Mouse (Mus musculus) CH12.LX (cell line): ENCODE measurements around the gene Tbc1d2b. TPM values are rescaled to one million over a fixed set of nuclear protein-coding genes. Genes with fewer than 3 reads are reported as not detected.

ENCODE experiments used
- DNase-seq: peaks from one replicate; pipeline ENCODE4 v3.0.0-alpha.2; 2013; ENCODE audit errors: extremely low read depth
- H3K27ac ChIP-seq: 2 replicates; pipeline ENCODE4 v1.5.1; 2012; ENCODE audit warnings: low read depth, mild to moderate bottlenecking, control low read depth, moderate library complexity; ENCODE audit not compliant: insufficient read depth
- H3K27me3 ChIP-seq: replicated peaks from 2 replicates; pipeline ENCODE3; 2012; ENCODE audit warnings: inconsistent platforms
- H3K36me3 ChIP-seq, 2 experiments: replicated peaks in 1 of 2; 2 replicates each; pipeline versions ENCODE3 to v1.6.1; 2012; ENCODE audit warnings: inconsistent platforms in 1 of 2, low read length in 1 of 2, mild to moderate bottlenecking in 1 of 2, mixed read lengths in 1 of 2, moderate library complexity in 1 of 2; ENCODE audit not compliant: control insufficient read depth in 1 of 2, insufficient read depth in 1 of 2
- H3K4me1 ChIP-seq, 2 experiments: 2 replicates each; pipeline ENCODE4 v1.6.1; 2012; ENCODE audit warnings: inconsistent platforms in 1 of 2, moderate library complexity in 1 of 2; ENCODE audit not compliant: insufficient read depth in 2 of 2, control insufficient read depth in 1 of 2
- H3K4me2 ChIP-seq: 2 replicates; pipeline ENCODE4 v1.6.1; 2012; ENCODE audit warnings: low read depth, mild to moderate bottlenecking, control low read depth; ENCODE audit not compliant: poor library complexity, insufficient read depth, severe bottlenecking
- H3K4me3 ChIP-seq, 3 experiments: fragments of 150-350 bp in 1 of 3; sonication (generic) in 1 of 3; replicated peaks in 1 of 3; 2 replicates each; pipeline versions ENCODE3 to v1.5.1; 2011 to 2012; ENCODE audit warnings: low read depth in 2 of 3, low read length in 2 of 3, mild to moderate bottlenecking in 2 of 3, moderate library complexity in 2 of 3, control low read depth in 1 of 3, improper control_type of control experiment in 1 of 3, inconsistent platforms in 1 of 3, mixed read lengths in 1 of 3; ENCODE audit not compliant: poor library complexity in 1 of 3
- H3K79me2 ChIP-seq: replicated peaks from 2 replicates; pipeline ENCODE4 v1.6.1; 2012; ENCODE audit warnings: mild to moderate bottlenecking, moderate library complexity; ENCODE audit not compliant: control insufficient read depth, poor library complexity, insufficient read depth, severe bottlenecking; ENCODE audit errors: extremely low read depth
- H3K9ac ChIP-seq: 2 replicates; pipeline ENCODE4 v1.6.1; 2012; ENCODE audit warnings: low read depth, mild to moderate bottlenecking, control low read depth, moderate library complexity; ENCODE audit not compliant: insufficient read depth
- H3K9me3 ChIP-seq: replicated peaks from 2 replicates; pipeline ENCODE3; 2012; ENCODE audit warnings: low read length, inconsistent platforms, mixed read lengths
- BHLHE40 ChIP-seq: IDR thresholded peaks from 2 replicates; pipeline ENCODE4 v1.6.1; 2011; ENCODE audit warnings: mild to moderate bottlenecking, low read depth, low read length, improper control_type of control experiment
- CHD1 ChIP-seq: IDR thresholded peaks from 2 replicates; pipeline ENCODE4 v1.6.1; 2012; ENCODE audit warnings: low read depth, low read length, improper control_type of control experiment, inconsistent platforms
- CHD2 ChIP-seq: IDR thresholded peaks from 2 replicates; pipeline ENCODE4 v1.6.1; 2011; ENCODE audit warnings: low read length, improper control_type of control experiment
- CTCF ChIP-seq, 2 experiments: IDR thresholded peaks in 1 of 2; conservative IDR thresholded peaks in 1 of 2; 2 replicates each; pipeline ENCODE4 v1.5.1; 2011 to 2012; ENCODE audit warnings: low read depth in 2 of 2, low read length in 2 of 2, improper control_type of control experiment in 1 of 2, inconsistent platforms in 1 of 2, mild to moderate bottlenecking in 1 of 2, moderate library complexity in 1 of 2
- E2F4 ChIP-seq: IDR thresholded peaks from 2 replicates; pipeline ENCODE4 v1.6.1; 2011; ENCODE audit warnings: low read depth, low read length, improper control_type of control experiment; ENCODE audit not compliant: insufficient replicate concordance
- ELF1 ChIP-seq: IDR thresholded peaks from 2 replicates; pipeline ENCODE4 v1.6.1; 2014; ENCODE audit warnings: low read depth, mild to moderate bottlenecking, inconsistent platforms, low read length, improper control_type of control experiment
- EP300 ChIP-seq: IDR thresholded peaks from 2 replicates; pipeline ENCODE4 v1.6.1; 2011; ENCODE audit warnings: low read length, improper control_type of control experiment
- ETS1 ChIP-seq: conservative IDR thresholded peaks from 2 replicates; pipeline ENCODE4 v1.6.1; 2012; ENCODE audit warnings: low read depth, mild to moderate bottlenecking, inconsistent platforms, low read length, improper control_type of control experiment, moderate library complexity
- GABPA ChIP-seq: IDR thresholded peaks from 2 replicates; pipeline ENCODE4 v1.6.1; 2012; ENCODE audit warnings: low read depth, low read length, improper control_type of control experiment, inconsistent platforms; ENCODE audit not compliant: insufficient replicate concordance
- IRF4 ChIP-seq: IDR thresholded peaks from 2 replicates; pipeline ENCODE4 v1.6.1; 2014; ENCODE audit warnings: low read depth, mild to moderate bottlenecking, inconsistent platforms, low read length, improper control_type of control experiment
- JUN ChIP-seq: IDR thresholded peaks from 2 replicates; pipeline ENCODE4 v1.6.1; 2011; ENCODE audit warnings: low read depth, mild to moderate bottlenecking, low read length, improper control_type of control experiment, moderate library complexity; ENCODE audit not compliant: insufficient read depth
- JUND ChIP-seq: conservative IDR thresholded peaks from 2 replicates; pipeline ENCODE4 v1.6.1; 2011; ENCODE audit warnings: low read depth, low read length, improper control_type of control experiment
- KAT2A ChIP-seq: IDR thresholded peaks from 2 replicates; pipeline ENCODE4 v1.6.1; 2012; ENCODE audit warnings: low read length, improper control_type of control experiment, inconsistent platforms; ENCODE audit not compliant: insufficient replicate concordance
- MAZ ChIP-seq: IDR thresholded peaks from 2 replicates; pipeline ENCODE4 v1.6.1; 2012; ENCODE audit warnings: low read depth, mild to moderate bottlenecking, inconsistent platforms, low read length, improper control_type of control experiment, moderate library complexity
- MEF2A ChIP-seq: IDR thresholded peaks from 2 replicates; pipeline ENCODE4 v1.6.1; 2014; ENCODE audit warnings: low read depth, mild to moderate bottlenecking, inconsistent platforms, low read length, improper control_type of control experiment, borderline replicate concordance
- MXI1 ChIP-seq: IDR thresholded peaks from 2 replicates; pipeline ENCODE4 v1.6.1; 2011; ENCODE audit warnings: mild to moderate bottlenecking, low read depth, low read length, improper control_type of control experiment
- NRF1 ChIP-seq: IDR thresholded peaks from 2 replicates; pipeline ENCODE4 v1.6.1; 2014; ENCODE audit warnings: low read depth, mild to moderate bottlenecking, inconsistent platforms, low read length, improper control_type of control experiment, moderate library complexity
- PAX5 ChIP-seq: IDR thresholded peaks from 2 replicates; pipeline ENCODE4 v1.6.1; 2012; ENCODE audit warnings: low read length, inconsistent platforms, mixed read lengths
- POLR2A ChIP-seq: IDR thresholded peaks from 2 replicates; pipeline ENCODE4 v1.6.1; 2011; ENCODE audit warnings: low read depth, mild to moderate bottlenecking, improper control_type of control experiment, low read length
- POLR2AphosphoS2 ChIP-seq: IDR thresholded peaks from 2 replicates; pipeline ENCODE4 v1.6.1; 2011; ENCODE audit warnings: low read depth, low read length, improper control_type of control experiment
- RCOR1 ChIP-seq: conservative IDR thresholded peaks from 2 replicates; pipeline ENCODE4 v1.6.1; 2012; ENCODE audit warnings: low read depth, mild to moderate bottlenecking, inconsistent platforms, low read length, improper control_type of control experiment
- SIN3A ChIP-seq: IDR thresholded peaks from 2 replicates; pipeline ENCODE4 v1.6.1; 2012; ENCODE audit warnings: low read length, improper control_type of control experiment, inconsistent platforms
- TBP ChIP-seq: conservative IDR thresholded peaks from 2 replicates; pipeline ENCODE4 v1.6.1; 2011; ENCODE audit warnings: low read depth, low read length, improper control_type of control experiment
- TCF12 ChIP-seq: IDR thresholded peaks from 2 replicates; pipeline ENCODE4 v1.6.1; 2014; ENCODE audit warnings: low read depth, mild to moderate bottlenecking, inconsistent platforms, low read length, improper control_type of control experiment
- USF2 ChIP-seq: conservative IDR thresholded peaks from 2 replicates; pipeline ENCODE4 v1.6.1; 2011; ENCODE audit warnings: low read depth, low read length, improper control_type of control experiment
- ZC3H11A ChIP-seq: IDR thresholded peaks from 2 replicates; pipeline ENCODE4 v1.6.1; 2012; ENCODE audit warnings: low read depth, mild to moderate bottlenecking, inconsistent platforms, low read length, improper control_type of control experiment
- ZMIZ1 ChIP-seq: IDR thresholded peaks from 2 replicates; pipeline ENCODE4 v1.6.1; 2012; ENCODE audit warnings: low read depth, mild to moderate bottlenecking, inconsistent platforms, low read length, improper control_type of control experiment
- dilution Hi-C: fragments of 300-500 bp; cut with MboI; formaldehyde crosslinking; loops from 2 replicates; pipeline ENCODE4 v1.14.3; 2020; ENCODE audit warnings: low sequenced_read_pairs; ENCODE audit not compliant: extremely low pct_unique_long_range_greater_than_20kb, extremely low pct_ligation_motif_present
- in situ Hi-C: fragments of 300-500 bp; cut with MboI; formaldehyde crosslinking; loops from 3 replicates; pipeline ENCODE4 v1.14.3; 2019; ENCODE audit warnings: low sequenced_read_pairs, low pct_ligation_motif_present, low pct_unique_long_range_greater_than_20kb, mixed read lengths
- polyA plus RNA-seq: library from polyadenylated mRNA; unstranded; fragments of >175 nt; gene quantifications from 2 replicates; pipeline ENCODE4 v1.2.1, GENCODE M21; 2012; ENCODE audit warnings: low read depth; ENCODE audit not compliant: insufficient read length
- total RNA-seq, 2 experiments: library from RNA; depleted of rRNA; stranded (reverse); fragments of 300-350 nt in 1 of 2; fragments of >200 nt in 1 of 2; gene quantifications; 2 replicates each; pipeline ENCODE4 v1.2.3; 2012 to 2014

Tbc1d2b gene
- total and polyA plus RNA-seq, 3 experiments: 0.60 to 1.3 (median 0.76) TPM

DNA sequence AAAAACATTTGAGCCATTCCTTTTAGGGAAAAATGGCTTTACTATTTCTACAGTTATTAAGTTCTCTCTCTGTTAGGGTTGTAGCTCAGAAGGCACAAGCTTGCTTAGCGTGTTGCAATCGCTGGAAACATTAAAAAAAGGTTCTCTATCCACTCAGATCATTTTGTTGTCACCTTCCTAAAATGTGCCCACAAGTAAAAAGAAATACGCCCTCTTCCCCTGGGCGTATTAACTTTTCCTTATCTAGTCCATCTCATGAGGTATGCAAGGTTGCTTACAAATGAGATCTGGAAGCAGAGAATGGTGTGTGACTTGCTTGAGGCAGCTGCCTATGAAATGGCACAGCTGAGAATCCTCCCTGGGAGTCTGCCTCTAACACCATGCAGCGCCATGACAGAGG lies 33.8 kb downstream of the Tbc1d2b start:
- no peak overlapping the region for H3K4me3 ChIP-seq
- TF ChIP-seq RCOR1 (no peak), BHLHE40 (no peak), JUN (no peak), IRF4 (no peak), PAX5 (no peak), JUND (no peak), SIN3A (no peak), ELF1 (no peak), POLR2AphosphoS2 (no peak), ZC3H11A (no peak), E2F4 (no peak), USF2 (no peak), ETS1 (no peak), GABPA (no peak), CTCF (conservative IDR thresholded peaks at IDR 0.05 in 1 of 2, IDR thresholded peaks at IDR 0.05 in 1 of 2; ENCODE audit: low read depth in 2 of 2, low read length in 2 of 2) (no peak), NRF1 (no peak), KAT2A (no peak)
- TF ChIP-seq, all 38 proteins: peak for 0
- Histone ChIP-seq H3K9me3 (no peaks in the 10 kb centered on the region), H3K27ac (no peak overlapping the region), H3K4me2 (no peak overlapping the region), H3K4me1 (peaks cover 3 to 35% of the 10 kb centered on the region in 2 experiments; a peak in 2 of 4 replicates), H3K36me3 (no peaks in the 10 kb centered on the region), H3K27me3 (no peaks in the 10 kb centered on the region), H3K9ac (no peak overlapping the region), H3K79me2 (no peaks in the 10 kb centered on the region)
- no peak for DNase-seq
- in situ Hi-C loops (no loop called here), dilution Hi-C loops (no loop called here)

GRCm38 (mm10) chr9:90235258-90235882 lies 35.2 kb downstream of the Tbc1d2b start:
- in situ Hi-C loops: no loop called here
- no peak for DNase-seq
- H3K79me2 ChIP-seq: no peaks in the 10 kb centered on the region
- no peaks in the 10 kb centered on the region for H3K27me3 ChIP-seq
- H3K4me2 ChIP-seq: no peak overlapping the region
- no peaks in the 10 kb centered on the region for H3K36me3 ChIP-seq
- dilution Hi-C loops: no loop called here
- H3K9ac ChIP-seq: no peak overlapping the region
- no peak overlapping the region for H3K4me3 ChIP-seq
- no peak for TF ChIP-seq TBP
- TF ChIP-seq PAX5: no peak
- no peak for TF ChIP-seq CHD2
- TF ChIP-seq KAT2A: no peak
- TF ChIP-seq MEF2A: no peak
- TF ChIP-seq TCF12: no peak
- no peak for TF ChIP-seq CTCF (conservative IDR thresholded peaks at IDR 0.05 in 1 of 2, IDR thresholded peaks at IDR 0.05 in 1 of 2; ENCODE audit: low read depth in 2 of 2, low read length in 2 of 2)
- TF ChIP-seq USF2: no peak
- no peak for TF ChIP-seq BHLHE40
- TF ChIP-seq ELF1: no peak
- TF ChIP-seq ETS1: no peak
- TF ChIP-seq ZMIZ1: no peak
- no peak for TF ChIP-seq IRF4
- no peak for TF ChIP-seq MXI1
- TF ChIP-seq POLR2A: no peak
- no peak for TF ChIP-seq CHD1
- no peak for TF ChIP-seq MAZ
- no peak for TF ChIP-seq EP300
- TF ChIP-seq, all 38 proteins: peak for 0
- Histone ChIP-seq H3K27ac (no peak overlapping the region), H3K9me3 (no peaks in the 10 kb centered on the region), H3K4me1 (peaks cover 3 to 36% of the 10 kb centered on the region in 2 experiments; a peak in 2 of 4 replicates)
